Mouse (Mus musculus) macrophage (primary cell): ENCODE data around the gene Mmrn2. TPM values are rescaled to one million over a fixed set of nuclear protein-coding genes. Genes with fewer than 3 reads are reported as not detected.

Experiments
- H3K27ac ChIP-seq: fragments of 350-480 bp; formaldehyde crosslinking; 2 replicates; pipeline ENCODE4 v1.9.0; 2021
- H3K36me3 ChIP-seq: fragments of 350-480 bp; formaldehyde crosslinking; 2 replicates; pipeline ENCODE4 v1.9.0; 2021; ENCODE audit errors: inconsistent target
- H3K4me3 ChIP-seq: fragments of 350-480 bp; formaldehyde crosslinking; 2 replicates; pipeline ENCODE4 v1.9.0; 2021; ENCODE audit errors: inconsistent target
- H3K79me2 ChIP-seq: fragments of 350-480 bp; formaldehyde crosslinking; 2 replicates; pipeline ENCODE4 v1.9.0; 2021; ENCODE audit errors: inconsistent target
- WGBS: methylation state at CpG from one replicate; pipeline ENCODE4 v1.1.7; 2026; ENCODE audit warnings: inconsistent platforms; ENCODE audit not compliant: missing documents; 5-methylcytosine and 5-hydroxymethylcytosine counted together
- polyA plus RNA-seq: library from polyadenylated mRNA; stranded (reverse); fragments of 250-400 nt; gene quantifications from 3 replicates; pipeline ENCODE4 v1.2.4, GENCODE M21; 2018; ENCODE audit warnings: inconsistent platforms

Gene Mmrn2
- polyA plus RNA-seq, 1 experiment from 2014 or later: not detected

DNA sequence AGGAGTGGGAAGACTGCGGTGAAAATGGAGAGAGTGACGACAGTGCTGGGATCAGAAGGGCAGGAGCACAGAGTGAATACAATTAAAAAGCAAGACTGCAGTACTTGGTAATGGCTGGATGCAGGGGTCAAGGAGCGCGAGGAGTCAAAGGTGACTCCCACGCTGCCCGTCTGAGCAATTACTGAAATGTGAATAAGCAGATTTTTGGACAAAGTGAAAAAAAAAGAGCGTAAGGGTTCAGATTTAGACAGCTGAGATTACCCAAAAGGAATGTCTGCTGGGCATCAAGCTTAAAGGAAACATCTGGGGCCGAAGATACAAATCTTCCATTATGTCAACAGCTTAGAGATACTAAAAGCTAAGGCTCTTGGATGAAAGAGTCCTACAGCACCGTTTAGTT is 74.5 kb downstream of the Mmrn2 start:
- H3K27ac ChIP-seq: no peak overlapping the region
- 83% methylated on average over 9 of the region's 9 CpGs for WGBS

DNA sequence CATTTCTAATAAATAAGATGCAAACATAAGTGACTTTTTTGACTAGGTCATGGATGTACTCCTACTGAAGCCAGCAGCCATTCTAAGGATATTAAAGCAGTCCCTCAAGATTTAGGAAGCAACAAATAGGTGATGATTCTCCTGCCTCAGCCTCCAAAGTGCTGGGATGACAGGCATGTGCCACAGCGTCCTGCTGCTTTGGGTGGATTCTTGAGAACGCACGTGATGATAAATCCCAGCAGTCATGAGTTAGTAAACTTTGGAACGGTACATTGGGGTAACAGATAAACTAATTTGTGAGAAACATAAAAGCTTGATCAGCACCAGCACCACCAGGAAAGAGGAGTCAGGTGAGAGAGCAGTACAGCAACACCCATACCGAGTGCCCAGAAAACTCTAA is 75.2 kb downstream of the Mmrn2 start:
- no peaks in the 10 kb centered on the region for H3K79me2 ChIP-seq
- no peak overlapping the region for H3K4me3 ChIP-seq
- no peaks in the 10 kb centered on the region for H3K36me3 ChIP-seq
- 97% methylated on average over 5 of the region's 5 CpGs for WGBS
- H3K27ac ChIP-seq: no peak overlapping the region

More for the DNA sequence above, 74.5 kb downstream of the Mmrn2 start:
- Histone ChIP-seq H3K4me3 (no peak overlapping the region), H3K36me3 (no peaks in the 10 kb centered on the region), H3K79me2 (no peaks in the 10 kb centered on the region)

DNA sequence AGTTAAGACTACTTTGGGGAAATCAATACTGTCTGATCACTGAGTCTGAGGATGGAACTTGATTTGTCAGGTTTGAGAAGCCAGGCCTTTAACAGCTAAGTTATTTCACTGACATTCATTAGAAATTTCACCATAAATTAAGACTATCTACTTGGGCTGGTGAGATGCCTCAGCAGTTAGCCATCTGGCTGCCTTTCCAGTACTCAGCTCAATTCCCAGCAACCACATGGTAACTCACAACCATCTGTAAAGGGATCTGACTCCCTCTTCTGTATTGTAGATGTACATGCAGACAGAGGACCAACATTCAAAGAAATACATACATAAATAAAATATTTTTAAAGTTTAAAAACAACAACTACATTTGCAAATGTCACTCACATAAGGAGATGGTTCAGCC is 76.6 kb downstream of the Mmrn2 start:
- Histone ChIP-seq H3K79me2 (no peaks in the 10 kb centered on the region), H3K27ac (no peak overlapping the region), H3K4me3 (no peak overlapping the region), H3K36me3 (no peaks in the 10 kb centered on the region)

DNA sequence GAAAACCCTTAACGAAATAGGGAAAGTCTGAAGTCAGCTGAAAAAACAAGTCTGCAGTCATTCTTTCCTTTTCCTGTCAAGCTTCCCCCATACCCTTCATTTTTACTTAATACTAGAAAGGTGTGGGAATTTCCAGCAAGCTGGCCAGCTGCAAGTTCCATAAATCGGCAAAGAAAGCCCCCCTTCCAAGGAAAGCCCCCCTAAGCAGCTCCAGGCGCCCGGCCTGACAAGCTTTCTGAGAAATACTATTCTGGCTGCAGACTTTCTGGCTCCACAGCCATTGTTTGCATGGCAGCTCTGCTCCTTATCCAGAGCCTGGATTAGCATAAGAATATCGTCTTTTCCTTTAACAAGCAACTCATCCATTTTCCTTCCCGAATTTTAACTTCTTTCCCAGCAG is 78.4 kb downstream of the Mmrn2 start:
- WGBS: 72% methylated on average over 6 of the region's 6 CpGs
- no peak overlapping the region for H3K27ac ChIP-seq
- H3K4me3 ChIP-seq: no peak overlapping the region
- no peaks in the 10 kb centered on the region for H3K79me2 ChIP-seq
- no peaks in the 10 kb centered on the region for H3K36me3 ChIP-seq

Other genes starting within 250 kb of the Mmrn2 start
- gene Npy4r, start 223.0 kb upstream of the Mmrn2 start, polyA plus RNA-seq: not detected in 3 replicates
- not detected in 3 replicates for gene Gprin2, start 173.8 kb upstream of the Mmrn2 start, polyA plus RNA-seq
- not detected in 3 replicates for gene Syt15, start 155.9 kb upstream of the Mmrn2 start, polyA plus RNA-seq
- 5.9 to 7.5 TPM (median 7.1 TPM) in 3 replicates for gene Shld2, start 65.0 kb upstream of the Mmrn2 start, polyA plus RNA-seq
- gene Glud1, start 64.7 kb upstream of the Mmrn2 start, polyA plus RNA-seq: 110 to 176 TPM (median 161 TPM) in 3 replicates
- not detected in 3 replicates for gene Fam25c, start 20.0 kb upstream of the Mmrn2 start, polyA plus RNA-seq
- gene Sncg, start 676 bp upstream of the Mmrn2 start, polyA plus RNA-seq: not detected in 3 replicates
- gene Bmpr1a, start 127.9 kb downstream of the Mmrn2 start, polyA plus RNA-seq: 0.39 to 0.73 TPM (median 0.58 TPM) in 3 replicates
- not detected in 3 replicates for gene 9230112D13Rik, start 147.3 kb downstream of the Mmrn2 start, polyA plus RNA-seq
- gene Ldb3, start 213.2 kb downstream of the Mmrn2 start, polyA plus RNA-seq: not detected in 3 replicates
- not detected in 3 replicates for gene Opn4, start 224.7 kb downstream of the Mmrn2 start, polyA plus RNA-seq